Mouse (Mus musculus) lung, adult 18-20 months (tissue): ENCODE results near the gene Phb2.

ENCODE experiments used
- DNase-seq, 2 experiments: peaks; one replicate each; pipeline ENCODE4 v3.0.0; 2022; ENCODE audit warnings: mixed read lengths in 2 of 2

The Phb2 gene

GRCm38 (mm10) chr6:124693243-124693981 lies 18.7 kb upstream of the Phb2 start:
- DNase-seq, result no peak

GRCm38 (mm10) chr6:124694166-124694955 lies 17.8 kb upstream of the Phb2 start:
- peak; percentile 89 to 94 for DNase-seq

GRCm38 (mm10) chr6:124696441-124697150 lies 15.5 kb upstream of the Phb2 start:
- no peak for DNase-seq

- no peak for DNase-seq
Measured at GRCm38 (mm10) chr6:124698751-124699150, 13.4 kb upstream of the Phb2 start.

- DNase-seq, result no peak
Measured at GRCm38 (mm10) chr6:124699366-124699765, 12.8 kb upstream of the Phb2 start.

- DNase-seq, result peak; percentile 73 to 81
Measured at GRCm38 (mm10) chr6:124699962-124700610, 12.1 kb upstream of the Phb2 start.

- DNase-seq, result no peak
Measured at GRCm38 (mm10) chr6:124701338-124701737, 10.8 kb upstream of the Phb2 start.

- no peak for DNase-seq
Measured at GRCm38 (mm10) chr6:124702102-124702783, 9.9 kb upstream of the Phb2 start.

GRCm38 (mm10) chr6:124702784-124703103 lies 9.4 kb upstream of the Phb2 start:
- DNase-seq, result peak; percentile 66 to 70

- no peak for DNase-seq
Measured at GRCm38 (mm10) chr6:124703789-124704188, 8.3 kb upstream of the Phb2 start.

- DNase-seq, result no peak
Measured at GRCm38 (mm10) chr6:124704417-124704816, 7.7 kb upstream of the Phb2 start.

- DNase-seq, result no peak
Measured at GRCm38 (mm10) chr6:124706061-124706627, 6.0 kb upstream of the Phb2 start.

GRCm38 (mm10) chr6:124708289-124708889 lies 3.7 kb upstream of the Phb2 start:
- DNase-seq, result no peak

- no peak for DNase-seq
Measured at GRCm38 (mm10) chr6:124712918-124713317, 782 bp downstream of the Phb2 start.

- DNase-seq, result peak in 1 of 2 experiments; percentile 57
Measured at GRCm38 (mm10) chr6:124716864-124717490, 4.8 kb downstream of the Phb2 start.

GRCm38 (mm10) chr6:124717968-124718367 lies 5.8 kb downstream of the Phb2 start:
- no peak for DNase-seq

- DNase-seq, result peak; percentile 88 to 91
Measured at GRCm38 (mm10) chr6:124718703-124719102, 6.6 kb downstream of the Phb2 start.

- DNase-seq, result no peak
Measured at GRCm38 (mm10) chr6:124719354-124719978, 7.3 kb downstream of the Phb2 start.

- DNase-seq, result no peak
Measured at GRCm38 (mm10) chr6:124720904-124721303, 8.8 kb downstream of the Phb2 start.

- DNase-seq, result no peak
Measured at GRCm38 (mm10) chr6:124722876-124723473, 10.8 kb downstream of the Phb2 start.
